ENCODE assay signal across 19 mouse cellular contexts in genomic region chr4:129081041-129081440, GRCm38 (mm10). TPM values are rescaled to one million over a fixed set of nuclear protein-coding genes. Genes with fewer than 3 reads are reported as not detected.
DNase-seq lines count a peak whose midpoint lies in the region; ATAC-seq and TF ChIP-seq lines count a peak whose summit lies in the region.
"Had no signal": no experiment of that assay in that cellular context is flagged by ENCODE, and none has a peak within 500 bp of the region (broad histone marks: within the 10 kb centered on the region; RNA-seq: fewer than 3 reads in every experiment).

No protein-coding gene starts in this region.

- H3K4me1 ChIP-seq in hindbrain, postnatal 0 days (ENCODE audit: insufficient read depth, low read length) = no peaks in the 10 kb centered on the region; the same call in 1 of the 2 replicates
- H3K4me1 ChIP-seq in hindbrain, embryonic 10.5 days (replicated peaks) = peaks cover 3% of the 10 kb centered on the region; the same call in 1 of the 2 replicates
- peaks cover 17% of the 10 kb centered on the region for H3K4me1 ChIP-seq in bone marrow macrophage, adult 2 months (ENCODE audit: control insufficient read depth, insufficient read depth, low read length)
- H3K4me1 ChIP-seq in neural tube, embryonic 13.5 days (replicated peaks) = peaks cover 16% of the 10 kb centered on the region
- H3K4me1 ChIP-seq: embryonic facial prominence, embryonic 13.5 days; forebrain, embryonic 12.5 days; hindbrain, embryonic 13.5 days; liver, embryonic 12.5 days had no signal

- peak; percentile 49 for DNase-seq in hindbrain, postnatal 0 days (ENCODE audit: low spot score)
- DNase-seq in hindbrain, embryonic 10.5 days (ENCODE audit: low spot score) = no peak
- DNase-seq in cerebellum, adult 8-10 months = peak; percentile 85
- no peak for DNase-seq in c-Kit-positive CD71-positive TER-119-positive erythroid progenitor cells, embryonic 14.5 days (ENCODE audit: low spot score)
- no peak for DNase-seq in adrenal gland, adult 18-20 months (ENCODE audit: low spot score in 2 of 2)
- DNase-seq: kidney, adult 11 months; right cerebral cortex, postnatal 4 days; thymus, postnatal 14 days had no signal

- peaks cover 44% of the 10 kb centered on the region for H3K36me3 ChIP-seq in hindbrain, postnatal 0 days (ENCODE audit: insufficient read depth, low read length)
- peaks cover 86% of the 10 kb centered on the region for H3K36me3 ChIP-seq in hindbrain, embryonic 10.5 days
- peaks cover 92% of the 10 kb centered on the region for H3K36me3 ChIP-seq in neural tube, embryonic 13.5 days

- H3K27ac ChIP-seq in hindbrain, postnatal 0 days = peak overlapping the region; percentile 27; the same call in 1 of the 2 replicates
- H3K27ac ChIP-seq in hindbrain, embryonic 10.5 days = no peak overlapping the region
- H3K27ac ChIP-seq in bone marrow macrophage, adult 2 months (ENCODE audit: insufficient read depth, low read depth, low read length) = peak overlapping the region; percentile 40
- peak overlapping the region; percentile 46; the same call in 1 of the 2 replicates for H3K27ac ChIP-seq in neural tube, embryonic 13.5 days (replicated peaks)
- H3K27ac ChIP-seq: embryonic facial prominence, embryonic 13.5 days; forebrain, embryonic 12.5 days; liver, embryonic 12.5 days had no signal

- TF ChIP-seq CTCF in hindbrain, postnatal 0 days (IDR thresholded peaks at IDR 0.05; ENCODE audit: low read depth) = no peak
- 0 out of 2 replicates have a peak, but pooled peaks have one; percentile 8 for TF ChIP-seq CTCF in bone marrow macrophage, adult 2 months (IDR thresholded peaks at IDR 0.05; ENCODE audit: low read depth, low read length)

- WGBS in hindbrain, postnatal 0 days = 64% methylated on average over 7 of the region's 7 CpGs
- 85% methylated on average over 7 of the region's 7 CpGs for WGBS in hindbrain, embryonic 10.5 days
- 86% methylated on average over 7 of the region's 7 CpGs for WGBS in neural tube, embryonic 13.5 days

- no peaks in the 10 kb centered on the region for H3K27me3 ChIP-seq in hindbrain, postnatal 0 days (ENCODE audit: insufficient read depth, low read length)
- H3K27me3 ChIP-seq in hindbrain, embryonic 10.5 days (ENCODE audit: insufficient read depth, poor library complexity, severe bottlenecking) = no peaks in the 10 kb centered on the region
- no peaks in the 10 kb centered on the region for H3K27me3 ChIP-seq in neural tube, embryonic 13.5 days
- H3K27me3 ChIP-seq: embryonic facial prominence, embryonic 13.5 days; hindbrain, embryonic 13.5 days; liver, embryonic 12.5 days had no signal

- H3K4me2 ChIP-seq in hindbrain, postnatal 0 days (ENCODE audit: low read depth, low read length) = no peak overlapping the region
- H3K4me2 ChIP-seq in neural tube, embryonic 13.5 days = no peak overlapping the region
- H3K4me2 ChIP-seq: embryonic facial prominence, embryonic 13.5 days; forebrain, embryonic 12.5 days; hindbrain, embryonic 13.5 days; liver, embryonic 12.5 days had no signal

- no peak overlapping the region for H3K9ac ChIP-seq in hindbrain, postnatal 0 days (replicated peaks; ENCODE audit: low read length)
- H3K9ac ChIP-seq in neural tube, embryonic 13.5 days = 0 out of 2 replicates have a peak overlapping the region, but pooled peaks have one; percentile 19
- H3K9ac ChIP-seq: embryonic facial prominence, embryonic 13.5 days; forebrain, embryonic 12.5 days; hindbrain, embryonic 13.5 days; liver, embryonic 12.5 days had no signal

- TF ChIP-seq POLR2A in bone marrow macrophage, adult 2 months (IDR thresholded peaks at IDR 0.05; ENCODE audit: borderline replicate concordance, low read depth, low read length) = no peak

- H3K4me3 ChIP-seq in hindbrain, postnatal 0 days (ENCODE audit: low read length) = no peak overlapping the region
- no peak overlapping the region for H3K4me3 ChIP-seq in hindbrain, embryonic 10.5 days
- no peak overlapping the region for H3K4me3 ChIP-seq in bone marrow macrophage, adult 2 months (ENCODE audit: insufficient read depth, low read length)
- H3K4me3 ChIP-seq in neural tube, embryonic 13.5 days = no peak overlapping the region
- H3K4me3 ChIP-seq: embryonic facial prominence, embryonic 13.5 days; forebrain, embryonic 12.5 days; hindbrain, embryonic 13.5 days; liver, embryonic 12.5 days had no signal

- no peak for ATAC-seq in hindbrain, postnatal 0 days
- no peak for ATAC-seq in neural tube, embryonic 13.5 days (ENCODE audit: low read depth)
- ATAC-seq: activated CD4-positive, CD25-positive, alpha-beta regulatory T cell, adult 4 months; liver, embryonic 12.5 days had no signal

- H3K9me3 ChIP-seq in hindbrain, postnatal 0 days (ENCODE audit: low read length) = no peaks in the 10 kb centered on the region
- no peaks in the 10 kb centered on the region for H3K9me3 ChIP-seq in hindbrain, embryonic 10.5 days
- H3K9me3 ChIP-seq in neural tube, embryonic 13.5 days = no peaks in the 10 kb centered on the region
- H3K9me3 ChIP-seq: forebrain, embryonic 12.5 days; hindbrain, embryonic 13.5 days; liver, embryonic 12.5 days had no signal

RNA-seq across cellular contexts. Expression of gene Rnf19b, which starts 23.0 kb away (rescaled TPM):
- 141 and 156 TPM in 2 replicates for total RNA-seq in hindbrain, postnatal 0 days (2014; rRNA removed)
- polyA plus RNA-seq in hindbrain, postnatal 0 days (2015; fragmentation: Nextera tagmentation; extraction: Ambion mirVana) = 29.9 and 31.8 TPM in 2 replicates
- 9.2 and 9.9 TPM in 2 replicates for polyA plus RNA-seq in hindbrain, embryonic 10.5 days (2016; fragmentation: Nextera tagmentation; extraction: Ambion mirVana)
- 91.7 and 94.9 TPM in 2 replicates for polyA plus RNA-seq in bone marrow macrophage, adult 2 months (2012; ENCODE audit: insufficient read depth, insufficient read length, missing spikeins)
- polyA plus RNA-seq in neural tube, embryonic 13.5 days (2015; fragmentation: Nextera tagmentation; extraction: Ambion mirVana) = 22.4 and 25.7 TPM in 2 replicates
- total RNA-seq in adrenal gland, adult 18-20 months (2021) = 10 to 100 TPM; 28.6 to 41.3 TPM

RNA-seq across cellular contexts. Expression of gene Tmem54, which starts 24.3 kb away (rescaled TPM):
- total RNA-seq in hindbrain, postnatal 0 days (2014; rRNA removed) = not detected in 2 replicates
- polyA plus RNA-seq in hindbrain, postnatal 0 days (2015; fragmentation: Nextera tagmentation; extraction: Ambion mirVana) = 0.19 and 0.39 TPM in 2 replicates
- polyA plus RNA-seq in hindbrain, embryonic 10.5 days (2016; fragmentation: Nextera tagmentation; extraction: Ambion mirVana) = 2.5 and 5.1 TPM in 2 replicates
- polyA plus RNA-seq in bone marrow macrophage, adult 2 months (2012; ENCODE audit: insufficient read depth, insufficient read length, missing spikeins) = not detected in 2 replicates
- polyA plus RNA-seq in neural tube, embryonic 13.5 days (2015; fragmentation: Nextera tagmentation; extraction: Ambion mirVana) = 0.39 TPM in 1 of 2 replicates, not detected in the other
- not detected for total RNA-seq in adrenal gland, adult 18-20 months (2021)
- total RNA-seq: gastrocnemius, adult 18-20 months; heart, adult 18-20 months; left cerebral cortex, postnatal 36 days had no signal
- polyA plus RNA-seq: activated CD4-positive, CD25-positive, alpha-beta regulatory T cell, adult 4 months; cortical plate, adult 2 months; hindbrain, embryonic 13.5 days had no signal

RNA-seq across cellular contexts. Expression of gene Hpca, which starts 40.8 kb away (rescaled TPM):
- 270 and 290 TPM in 2 replicates for total RNA-seq in hindbrain, postnatal 0 days (2014; rRNA removed)
- 179 and 202 TPM in 2 replicates for polyA plus RNA-seq in hindbrain, postnatal 0 days (2015; fragmentation: Nextera tagmentation; extraction: Ambion mirVana)
- 2.6 and 4.7 TPM in 2 replicates for polyA plus RNA-seq in hindbrain, embryonic 10.5 days (2016; fragmentation: Nextera tagmentation; extraction: Ambion mirVana)
- not detected in 2 replicates for polyA plus RNA-seq in bone marrow macrophage, adult 2 months (2012; ENCODE audit: insufficient read depth, insufficient read length, missing spikeins)
- polyA plus RNA-seq in neural tube, embryonic 13.5 days (2015; fragmentation: Nextera tagmentation; extraction: Ambion mirVana) = 50.3 and 55.8 TPM in 2 replicates
- 1 to 10 TPM; 2.1 to 3.1 TPM for total RNA-seq in adrenal gland, adult 18-20 months (2021)
- total RNA-seq: gastrocnemius, adult 18-20 months had no signal
- polyA plus RNA-seq: activated CD4-positive, CD25-positive, alpha-beta regulatory T cell, adult 4 months had no signal

RNA-seq across cellular contexts. Expression of gene Fndc5, which starts 55.8 kb away (rescaled TPM):
- total RNA-seq in hindbrain, postnatal 0 days (2014; rRNA removed) = 33.5 and 38.4 TPM in 2 replicates
- polyA plus RNA-seq in hindbrain, postnatal 0 days (2015; fragmentation: Nextera tagmentation; extraction: Ambion mirVana) = 19.6 and 20.1 TPM in 2 replicates
- polyA plus RNA-seq in hindbrain, embryonic 10.5 days (2016; fragmentation: Nextera tagmentation; extraction: Ambion mirVana) = 0.72 and 1.8 TPM in 2 replicates
- not detected in 2 replicates for polyA plus RNA-seq in bone marrow macrophage, adult 2 months (2012; ENCODE audit: insufficient read depth, insufficient read length, missing spikeins)
- 24.4 and 24.5 TPM in 2 replicates for polyA plus RNA-seq in neural tube, embryonic 13.5 days (2015; fragmentation: Nextera tagmentation; extraction: Ambion mirVana)
- 1 to 10 TPM; 2.1 to 6.3 TPM for total RNA-seq in adrenal gland, adult 18-20 months (2021)

Comparison
In these comparisons a context has a peak if more than half of its experiments do, and no peak if none do; other contexts are left out.
1. DNase-seq: peak in hindbrain, postnatal 0 days (single experiment) and cerebellum, adult 8-10 months (single experiment); none in hindbrain, embryonic 10.5 days (single experiment), c-Kit-positive CD71-positive TER-119-positive erythroid progenitor cells, embryonic 14.5 days (single experiment) and adrenal gland, adult 18-20 months (0 of 2).